Mouse (Mus musculus) ES-E14 (cell line): ENCODE results near the gene Mpp3.

Experiments
- CHD2 ChIP-seq: IDR thresholded peaks from 2 replicates; pipeline ENCODE4 v1.6.1; 2014; ENCODE audit warnings: mild to moderate bottlenecking, low read depth, low read length, inconsistent platforms
- HCFC1 ChIP-seq: IDR thresholded peaks from 2 replicates; pipeline ENCODE4 v1.6.1; 2012; ENCODE audit warnings: low read length, inconsistent platforms, borderline replicate concordance; ENCODE audit not compliant: insufficient read depth
- ZNF384 ChIP-seq: IDR thresholded peaks from 2 replicates; pipeline ENCODE4 v1.6.1; 2012; ENCODE audit warnings: low read depth, low read length, inconsistent platforms

GRCm38 (mm10) chr11:102036336-102036735 lies 8.1 kb upstream of the Mpp3 start:
- TF ChIP-seq ZNF384 (no peak), HCFC1 (no peak), CHD2 (no peak)
